Mouse (Mus musculus) spleen, adult 18-20 months (tissue): ENCODE measurements around the gene Cmpk2.
"Not testable (repeated sequence)": the region's sequence is repeated elsewhere in the genome, so short reads cannot be mapped to it uniquely, and the experiment has no call there.

Experiments used
- DNase-seq, 2 experiments: peaks; one replicate each; pipeline ENCODE4 v3.0.0; 2022; ENCODE audit warnings: mixed read lengths in 2 of 2

Gene Cmpk2

DNA sequence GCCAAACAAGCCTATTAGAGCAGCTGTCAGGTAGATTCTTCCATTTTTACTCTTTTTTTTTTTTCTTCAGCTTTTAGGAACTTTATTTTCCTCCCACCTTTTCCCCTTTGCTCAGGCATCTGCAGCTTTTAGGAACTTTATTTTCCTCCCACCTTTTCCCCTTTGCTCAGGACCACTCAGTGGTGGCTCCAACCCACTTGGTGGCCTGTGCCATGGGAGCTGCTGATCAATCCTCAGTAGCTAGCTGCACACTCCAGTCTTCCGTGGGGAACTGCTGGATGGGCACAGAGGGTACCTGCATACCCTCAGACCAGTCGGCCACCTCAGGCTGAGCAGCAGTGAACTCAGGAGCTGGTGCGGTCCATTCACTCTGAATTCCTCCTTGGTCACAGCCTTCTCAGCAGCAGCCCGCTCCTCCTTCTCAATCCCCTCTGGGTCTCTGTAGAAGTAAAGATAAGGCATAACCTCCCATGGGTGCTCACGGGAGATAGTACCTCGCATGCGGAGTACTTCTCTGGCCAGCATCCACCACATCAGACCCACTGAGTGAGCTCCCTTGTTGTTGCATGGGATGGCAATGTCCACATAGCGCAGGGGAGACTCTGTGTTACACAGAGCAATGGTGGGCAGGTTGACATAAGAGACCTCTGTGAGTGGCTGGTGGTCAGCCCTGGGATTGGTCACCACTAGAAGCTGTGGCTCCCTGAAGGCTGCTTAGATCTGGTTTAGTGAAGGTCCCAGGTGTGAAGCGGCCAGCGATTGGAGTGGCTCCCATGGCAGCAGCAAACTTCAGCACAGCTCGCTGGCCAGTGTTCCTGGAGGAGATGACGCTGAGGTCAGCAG is 17.0 kb downstream of the Cmpk2 start:
- not testable (repeated sequence) for DNase-seq

DNA sequence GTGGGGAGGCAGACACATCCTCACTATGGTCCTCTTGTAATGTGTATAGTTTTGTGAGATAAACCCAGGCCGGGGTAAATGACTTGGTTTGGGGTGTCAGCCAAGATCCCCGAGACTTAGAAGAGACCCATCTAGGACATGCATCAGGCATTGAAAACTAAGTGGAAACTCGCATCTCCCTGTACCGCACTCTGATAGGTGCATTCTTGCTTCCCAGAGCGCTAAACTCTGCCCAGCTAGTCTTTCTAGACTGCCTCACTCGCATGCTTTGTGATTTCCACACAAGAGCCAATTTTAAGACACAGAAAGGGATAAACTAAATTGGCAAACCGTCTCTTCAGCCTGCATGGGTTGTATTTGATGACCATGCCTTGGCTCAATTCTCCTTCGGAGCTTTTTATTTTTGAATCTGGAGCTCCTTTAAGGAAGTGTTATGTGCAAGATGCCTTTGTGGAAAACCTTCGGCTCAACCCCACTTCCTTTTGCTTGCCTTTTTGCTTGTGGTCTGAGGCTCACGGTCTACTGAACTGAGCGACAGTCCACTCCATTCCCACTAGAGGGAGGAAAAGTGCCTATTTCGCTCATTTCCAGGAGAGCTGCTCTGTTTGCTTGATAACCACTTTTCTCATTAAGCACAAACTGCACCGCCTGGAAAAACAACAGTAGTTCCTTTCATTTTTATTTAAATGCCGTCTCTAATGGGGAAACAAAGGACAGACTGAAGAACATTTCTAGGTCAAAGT is 19.0 kb downstream of the Cmpk2 start:
- DNase-seq = no peak

DNA sequence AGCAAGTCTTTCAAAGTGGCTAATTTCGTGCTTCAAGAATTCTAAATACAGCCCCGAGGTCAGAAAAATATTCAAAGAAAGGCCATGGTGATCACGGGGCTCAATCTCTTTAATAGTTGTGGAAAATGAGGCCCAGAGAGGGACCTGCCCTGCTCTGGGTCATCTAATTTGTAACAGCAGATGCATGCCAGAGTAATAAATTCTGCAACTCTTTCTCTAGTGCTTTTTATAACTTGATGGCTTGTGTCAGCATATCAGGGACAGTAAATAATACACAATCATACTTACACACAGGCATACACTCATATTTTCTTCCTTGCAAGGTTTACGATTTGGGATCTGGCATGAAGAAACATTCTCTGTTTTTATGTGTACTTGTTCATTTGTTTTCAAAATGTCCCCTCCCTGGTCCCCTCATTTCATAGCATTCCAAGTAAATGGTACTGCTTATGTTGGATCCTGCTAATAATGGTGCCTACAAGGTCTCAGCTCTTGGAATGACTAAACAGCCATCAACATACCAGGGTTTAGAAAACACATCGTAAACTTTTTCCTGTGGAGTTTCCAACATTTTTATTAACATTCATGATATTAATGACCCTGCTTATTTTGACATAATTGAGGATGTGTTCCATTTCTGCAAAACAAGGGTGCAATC is 19.7 kb downstream of the Cmpk2 start:
- DNase-seq = no peak

DNA sequence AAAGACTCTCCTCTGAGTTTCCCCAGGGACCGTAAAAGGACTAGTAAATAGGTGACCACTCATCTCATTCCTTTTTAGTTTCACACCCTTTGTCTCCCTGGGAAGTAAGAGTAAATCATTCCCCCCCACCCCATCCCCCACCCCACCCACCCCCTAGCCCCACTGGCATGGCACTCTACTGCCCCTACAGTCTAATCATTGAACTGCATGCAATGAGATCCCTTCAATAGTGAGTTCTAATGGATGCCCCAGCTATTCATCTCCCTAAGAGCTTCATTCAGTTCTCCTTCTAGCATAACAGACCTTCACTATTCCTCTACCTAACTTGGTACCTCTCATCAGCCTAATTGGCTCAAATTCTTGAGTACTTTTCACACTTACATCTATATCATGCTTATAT is 20.9 kb downstream of the Cmpk2 start:
- DNase-seq = no peak

DNA sequence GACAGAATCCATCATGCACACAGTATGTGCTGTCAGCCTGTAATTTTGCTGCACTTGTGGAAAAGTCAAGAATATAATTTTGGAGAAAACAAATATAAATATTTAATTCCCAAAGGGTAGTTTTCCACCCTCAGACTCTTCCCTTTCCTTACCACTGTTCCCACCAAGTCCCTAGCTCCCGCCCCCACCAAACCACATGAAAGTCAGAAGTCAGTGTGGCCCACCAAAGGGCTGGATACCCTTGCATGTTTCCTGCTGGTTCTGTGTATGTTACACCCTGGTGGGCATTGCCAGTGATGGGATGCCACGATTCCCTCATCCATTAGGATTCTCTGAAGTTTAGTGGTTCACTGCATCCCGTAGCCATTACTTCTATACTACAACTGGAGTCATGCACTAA is 32.0 kb downstream of the Cmpk2 start:
- DNase-seq = no peak

DNA sequence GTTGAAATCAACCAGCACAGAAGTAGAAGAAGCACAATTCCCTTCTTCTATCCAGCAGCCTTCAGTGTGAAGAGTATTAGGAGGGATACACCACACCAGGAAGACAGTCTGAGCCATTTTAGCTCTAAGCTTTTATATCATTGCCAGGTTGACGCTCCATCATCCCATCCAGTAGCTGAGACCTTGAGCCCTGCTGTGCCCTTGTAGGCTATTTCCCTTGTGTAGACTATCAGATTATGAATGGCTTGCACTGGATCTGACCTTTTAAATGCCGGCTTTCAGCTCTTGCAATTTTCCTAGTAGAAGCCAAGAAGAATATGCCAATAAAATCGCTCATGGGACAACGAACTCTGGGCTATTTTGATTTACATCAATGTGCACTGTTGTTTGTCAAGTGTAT is 42.0 kb downstream of the Cmpk2 start:
- DNase-seq = no peak

DNA sequence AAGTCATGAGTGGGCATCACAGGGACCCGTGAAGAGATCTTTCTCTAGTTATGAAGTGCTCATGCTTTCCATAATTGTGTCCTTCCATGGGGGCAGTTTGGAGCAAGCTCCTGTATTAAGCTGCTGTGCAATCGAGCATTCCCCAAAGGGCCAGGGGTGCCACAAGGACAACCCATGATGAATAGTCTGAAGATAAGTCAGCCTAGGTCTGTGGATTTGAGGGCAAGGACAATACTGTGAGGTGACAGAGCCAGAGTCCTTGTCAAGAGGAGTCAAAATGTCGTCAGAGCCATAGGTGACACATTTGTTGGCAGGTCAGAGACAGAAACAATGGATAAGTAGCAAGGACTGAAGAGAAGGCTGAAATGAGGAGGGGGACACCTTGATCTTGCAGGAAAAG is 49.2 kb downstream of the Cmpk2 start:
- no peak for DNase-seq

DNA sequence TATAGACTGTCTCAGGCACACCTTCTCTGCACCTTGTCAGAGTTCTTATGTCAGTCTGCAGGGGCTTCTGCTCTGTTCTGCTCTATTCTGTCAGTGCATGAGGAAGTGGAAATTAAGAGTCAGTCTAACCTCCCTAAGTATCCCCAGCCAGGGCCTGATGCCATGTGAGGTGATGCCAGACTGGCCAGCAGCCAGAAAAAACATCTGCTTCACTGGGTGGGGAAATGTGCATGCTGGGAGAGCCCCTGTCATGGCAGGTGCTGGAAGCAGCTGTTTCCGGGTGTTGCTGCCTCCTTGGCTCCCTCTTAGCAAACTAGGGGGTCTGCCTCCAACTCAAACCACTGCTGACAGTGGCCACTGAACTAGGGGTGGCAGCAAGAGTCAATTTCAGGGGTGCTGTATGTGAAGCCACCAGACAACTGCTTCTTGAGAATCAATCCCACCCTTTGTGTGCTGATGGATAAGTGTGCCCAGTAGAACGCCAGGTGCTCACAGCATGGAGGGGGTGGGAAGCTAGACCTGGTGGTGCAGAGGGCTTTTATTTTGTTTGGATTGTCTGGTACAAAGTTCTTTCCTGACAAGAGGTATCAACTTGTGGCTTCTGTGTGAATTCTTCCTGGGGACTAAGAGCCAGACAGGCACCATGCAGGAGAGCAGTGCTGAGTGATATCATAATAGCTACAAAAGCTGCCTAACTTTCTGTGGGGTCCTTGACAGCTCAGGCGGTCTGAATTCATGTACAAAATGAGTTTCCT is 56.1 kb downstream of the Cmpk2 start:
- DNase-seq = peak in 1 of 2 experiments; percentile 6

DNA sequence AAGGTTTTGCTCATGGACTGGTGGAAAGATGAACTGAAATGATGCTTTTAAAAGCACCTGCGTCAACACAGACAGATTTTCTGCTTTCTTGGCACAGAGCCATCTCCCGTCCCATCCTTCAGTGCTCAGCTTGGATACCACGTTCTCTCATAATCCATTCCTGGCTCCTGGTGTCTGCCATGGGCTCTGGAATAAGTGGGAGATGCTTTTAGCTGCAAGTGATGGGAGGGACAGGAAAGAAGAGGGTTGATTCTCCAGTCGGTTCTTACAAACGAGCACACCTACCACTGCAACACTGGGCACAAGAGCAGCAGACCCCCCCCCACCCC is 56.7 kb downstream of the Cmpk2 start:
- DNase-seq = no peak
